Mouse (Mus musculus) bone marrow, adult 2 months (tissue): ENCODE data around the gene Fktn.
"Not testable (repeated sequence)": the region's sequence is repeated elsewhere in the genome, so short reads cannot be mapped to it uniquely, and the experiment has no call there.

ENCODE experiments used
- CTCF ChIP-seq: fragments of 200-500 bp; IDR thresholded peaks from 2 replicates; pipeline ENCODE4 v1.5.1; 2011; ENCODE audit warnings: low read length, control low read depth; ENCODE audit not compliant: control insufficient read depth, insufficient read depth
- POLR2A ChIP-seq: fragments of 200-500 bp; IDR thresholded peaks from 2 replicates; pipeline ENCODE4 v1.6.1; 2011; ENCODE audit warnings: low read depth, mild to moderate bottlenecking, control low read depth, low read length, borderline replicate concordance; ENCODE audit not compliant: control insufficient read depth

- TF ChIP-seq CTCF, POLR2A: not testable (repeated sequence)
These were observed 4.6 kb upstream of the Fktn start for GRCm38 (mm10) chr4:53709166-53709565.
